Mouse (Mus musculus): ENCODE measurements around the gene Cep128. TPM values are rescaled to one million over a fixed set of nuclear protein-coding genes. Genes with fewer than 3 reads are reported as not detected.

Cep128 gene
- polyA plus RNA-seq, 1 experiment = 12.8 TPM

- H3K4me3 ChIP-seq (ENCODE audit: control insufficient read depth, insufficient read depth, low read length) = no peak overlapping the region
- H3K36me3 ChIP-seq (ENCODE audit: control insufficient read depth, insufficient read depth, low read length) = no peaks in the 10 kb centered on the region
- no peak overlapping the region for H3K27ac ChIP-seq (ENCODE audit: control insufficient read depth, insufficient read depth, low read length)
- DNase-seq = no peak
- WGBS = 92% methylated on average over 9 of the region's 9 CpGs
- no peaks in the 10 kb centered on the region for H3K4me1 ChIP-seq (replicated peaks; ENCODE audit: control insufficient read depth, insufficient read depth, low read length)
- TF ChIP-seq CTCF (IDR thresholded peaks at IDR 0.05; ENCODE audit: borderline replicate concordance, control insufficient read depth, extremely low read depth, insufficient read depth, low read length, poor library complexity) (no peak), POLR2A (IDR thresholded peaks at IDR 0.05; ENCODE audit: control insufficient read depth, extremely low read depth, insufficient read depth, low read length, poor library complexity) (no peak)
- H3K27me3 ChIP-seq (ENCODE audit: control insufficient read depth, insufficient read depth, low read length) = no peaks in the 10 kb centered on the region
Observed at GRCm38 (mm10) chr12:91050593-91051325, 333.4 kb downstream of the Cep128 start.

DNA sequence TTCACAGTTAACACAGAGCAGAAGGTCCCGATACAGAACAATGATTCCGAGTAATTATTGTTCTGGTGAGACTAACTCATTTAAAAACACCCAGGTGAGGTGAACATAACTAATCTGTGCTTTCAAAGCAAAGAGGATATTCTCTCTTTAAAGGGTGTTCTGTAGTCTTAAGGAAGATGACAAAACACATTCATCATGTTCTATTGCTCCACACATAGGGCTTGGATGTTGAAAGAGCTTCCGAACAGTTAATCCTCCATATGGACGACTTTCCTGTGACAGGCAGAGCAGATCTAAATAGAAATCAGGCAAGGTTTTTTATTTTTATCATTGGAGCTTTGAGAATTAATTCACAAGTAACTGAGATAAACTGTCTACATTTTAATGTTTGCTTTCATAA lies 342.8 kb downstream of the Cep128 start:
- WGBS = 91% methylated on average over 4 of the region's 4 CpGs
- Histone ChIP-seq H3K36me3 (ENCODE audit: control insufficient read depth, insufficient read depth, low read length) (no peaks in the 10 kb centered on the region), H3K27ac (ENCODE audit: control insufficient read depth, insufficient read depth, low read length) (no peak overlapping the region), H3K4me3 (ENCODE audit: control insufficient read depth, insufficient read depth, low read length) (no peak overlapping the region), H3K27me3 (ENCODE audit: control insufficient read depth, insufficient read depth, low read length) (no peaks in the 10 kb centered on the region), H3K4me1 (replicated peaks; ENCODE audit: control insufficient read depth, insufficient read depth, low read length) (no peaks in the 10 kb centered on the region)
- no peak for DNase-seq
- TF ChIP-seq POLR2A (IDR thresholded peaks at IDR 0.05; ENCODE audit: control insufficient read depth, extremely low read depth, insufficient read depth, low read length, poor library complexity) (no peak), CTCF (IDR thresholded peaks at IDR 0.05; ENCODE audit: borderline replicate concordance, control insufficient read depth, extremely low read depth, insufficient read depth, low read length, poor library complexity) (no peak)

GRCm38 (mm10) chr12:91040267-91040905 lies 343.8 kb downstream of the Cep128 start:
- WGBS = 98% methylated on average over 7 of the region's 7 CpGs
- DNase-seq = no peak
- Histone ChIP-seq H3K4me3 (ENCODE audit: control insufficient read depth, insufficient read depth, low read length) (no peak overlapping the region), H3K27me3 (ENCODE audit: control insufficient read depth, insufficient read depth, low read length) (no peaks in the 10 kb centered on the region), H3K27ac (ENCODE audit: control insufficient read depth, insufficient read depth, low read length) (no peak overlapping the region), H3K4me1 (replicated peaks; ENCODE audit: control insufficient read depth, insufficient read depth, low read length) (no peaks in the 10 kb centered on the region), H3K36me3 (ENCODE audit: control insufficient read depth, insufficient read depth, low read length) (no peaks in the 10 kb centered on the region)
- TF ChIP-seq CTCF (IDR thresholded peaks at IDR 0.05; ENCODE audit: borderline replicate concordance, control insufficient read depth, extremely low read depth, insufficient read depth, low read length, poor library complexity) (no peak), POLR2A (IDR thresholded peaks at IDR 0.05; ENCODE audit: control insufficient read depth, extremely low read depth, insufficient read depth, low read length, poor library complexity) (no peak)

- no peak overlapping the region for H3K27ac ChIP-seq (ENCODE audit: control insufficient read depth, insufficient read depth, low read length)
- TF ChIP-seq CTCF (IDR thresholded peaks at IDR 0.05; ENCODE audit: borderline replicate concordance, control insufficient read depth, extremely low read depth, insufficient read depth, low read length, poor library complexity) = no peak
- no peak for TF ChIP-seq POLR2A (IDR thresholded peaks at IDR 0.05; ENCODE audit: control insufficient read depth, extremely low read depth, insufficient read depth, low read length, poor library complexity)
- WGBS = 93% methylated on average over 5 of the region's 5 CpGs
- H3K27me3 ChIP-seq (ENCODE audit: control insufficient read depth, insufficient read depth, low read length) = no peaks in the 10 kb centered on the region
- H3K4me3 ChIP-seq (ENCODE audit: control insufficient read depth, insufficient read depth, low read length) = no peak overlapping the region
- DNase-seq = no peak
- H3K36me3 ChIP-seq (ENCODE audit: control insufficient read depth, insufficient read depth, low read length) = no peaks in the 10 kb centered on the region
- H3K4me1 ChIP-seq (replicated peaks; ENCODE audit: control insufficient read depth, insufficient read depth, low read length) = no peaks in the 10 kb centered on the region
Observed at GRCm38 (mm10) chr12:91029116-91029515, 355.1 kb downstream of the Cep128 start.

- no peak for DNase-seq
- WGBS = 98% methylated on average over 9 of the region's 9 CpGs
- Histone ChIP-seq H3K4me3 (ENCODE audit: control insufficient read depth, insufficient read depth, low read length) (no peak overlapping the region), H3K27ac (ENCODE audit: control insufficient read depth, insufficient read depth, low read length) (no peak overlapping the region), H3K4me1 (replicated peaks; ENCODE audit: control insufficient read depth, insufficient read depth, low read length) (no peaks in the 10 kb centered on the region), H3K27me3 (ENCODE audit: control insufficient read depth, insufficient read depth, low read length) (no peaks in the 10 kb centered on the region), H3K36me3 (ENCODE audit: control insufficient read depth, insufficient read depth, low read length) (no peaks in the 10 kb centered on the region)
- TF ChIP-seq POLR2A (IDR thresholded peaks at IDR 0.05; ENCODE audit: control insufficient read depth, extremely low read depth, insufficient read depth, low read length, poor library complexity) (no peak), CTCF (IDR thresholded peaks at IDR 0.05; ENCODE audit: borderline replicate concordance, control insufficient read depth, extremely low read depth, insufficient read depth, low read length, poor library complexity) (no peak)
Observed at GRCm38 (mm10) chr12:91027681-91028080, 356.5 kb downstream of the Cep128 start.

GRCm38 (mm10) chr12:91027100-91027499 lies 357.1 kb downstream of the Cep128 start:
- 91% methylated on average over 4 of the region's 4 CpGs for WGBS
- Histone ChIP-seq H3K4me1 (replicated peaks; ENCODE audit: control insufficient read depth, insufficient read depth, low read length) (no peaks in the 10 kb centered on the region), H3K27ac (ENCODE audit: control insufficient read depth, insufficient read depth, low read length) (no peak overlapping the region), H3K27me3 (ENCODE audit: control insufficient read depth, insufficient read depth, low read length) (no peaks in the 10 kb centered on the region), H3K36me3 (ENCODE audit: control insufficient read depth, insufficient read depth, low read length) (no peaks in the 10 kb centered on the region), H3K4me3 (ENCODE audit: control insufficient read depth, insufficient read depth, low read length) (no peak overlapping the region)
- TF ChIP-seq CTCF (IDR thresholded peaks at IDR 0.05; ENCODE audit: borderline replicate concordance, control insufficient read depth, extremely low read depth, insufficient read depth, low read length, poor library complexity) = no peak
- TF ChIP-seq POLR2A (IDR thresholded peaks at IDR 0.05; ENCODE audit: control insufficient read depth, extremely low read depth, insufficient read depth, low read length, poor library complexity) = no peak
- no peak for DNase-seq

Data from thymus, adult 2 months (tissue).